8 mouse cellular contexts compared by ENCODE assay signal in genomic region chr17:78201221-78202058, GRCm38 (mm10). TPM values are rescaled to one million over a fixed set of nuclear protein-coding genes. Genes with fewer than 3 reads are reported as not detected.
DNase-seq lines count a peak whose midpoint lies in the region; ATAC-seq and TF ChIP-seq lines count a peak whose summit lies in the region.

No protein-coding gene starts in this region.

- peak; percentile 41 to 42 for DNase-seq in gastrocnemius, adult 8-10 months (ENCODE audit: low spot score in 2 of 2)
- DNase-seq in gastrocnemius, adult 18-20 months (ENCODE audit: low spot score): no peak
- DNase-seq in cerebellum, adult 9-10 months: peak; percentile 59
- DNase-seq in kidney, postnatal 0 days (ENCODE audit: low spot score): no peak
- peak; percentile 93 for DNase-seq in midbrain, embryonic 11.5 days (ENCODE audit: low spot score, missing footprints)
- peak; percentile 20 to 36 for DNase-seq in thymus, adult 18-20 months

- H3K27ac ChIP-seq in heart, embryonic 11.5 days (ENCODE audit: low read depth, low read length): no peak overlapping the region
- peak overlapping the region; percentile 93; the same call in 1 of the 2 replicates for H3K27ac ChIP-seq in kidney, postnatal 0 days
- no peak overlapping the region for H3K27ac ChIP-seq in midbrain, embryonic 11.5 days (ENCODE audit: low read depth, low read length)

- peak overlapping the region; percentile 96 for H3K4me2 ChIP-seq in heart, embryonic 11.5 days
- peak overlapping the region; percentile 99 for H3K4me2 ChIP-seq in kidney, postnatal 0 days (ENCODE audit: low read length)
- H3K4me2 ChIP-seq in midbrain, embryonic 11.5 days: peak overlapping the region; percentile 92

- no peak for TF ChIP-seq CTCF in kidney, postnatal 0 days (IDR thresholded peaks at IDR 0.05; ENCODE audit: low read depth)

- H3K9ac ChIP-seq in heart, embryonic 11.5 days (ENCODE audit: low read depth, low read length): peak overlapping the region; percentile 77
- H3K9ac ChIP-seq in kidney, postnatal 0 days (ENCODE audit: low read depth, low read length): peak overlapping the region; percentile 84
- peak overlapping the region; percentile 91 for H3K9ac ChIP-seq in midbrain, embryonic 11.5 days (ENCODE audit: low read length)

- H3K4me1 ChIP-seq in heart, embryonic 11.5 days (ENCODE audit: control insufficient read depth, insufficient read depth, low read length): no peaks in the 10 kb centered on the region
- H3K4me1 ChIP-seq in kidney, postnatal 0 days (replicated peaks; ENCODE audit: insufficient read depth, low read length): peaks cover 24% of the 10 kb centered on the region
- H3K4me1 ChIP-seq in midbrain, embryonic 11.5 days (ENCODE audit: control insufficient read depth, insufficient read depth, low read length): peaks cover 13% of the 10 kb centered on the region

- H3K9me3 ChIP-seq in heart, embryonic 11.5 days (replicated peaks; ENCODE audit: control insufficient read depth, low read length): no peaks in the 10 kb centered on the region
- H3K9me3 ChIP-seq in kidney, postnatal 0 days (replicated peaks; ENCODE audit: low read length): no peaks in the 10 kb centered on the region
- no peaks in the 10 kb centered on the region for H3K9me3 ChIP-seq in midbrain, embryonic 11.5 days (ENCODE audit: control insufficient read depth, low read length)

- no peaks in the 10 kb centered on the region for H3K36me3 ChIP-seq in heart, embryonic 11.5 days (ENCODE audit: control insufficient read depth, insufficient read depth, low read length)
- no peaks in the 10 kb centered on the region for H3K36me3 ChIP-seq in kidney, postnatal 0 days (ENCODE audit: insufficient read depth, low read length)
- no peaks in the 10 kb centered on the region for H3K36me3 ChIP-seq in midbrain, embryonic 11.5 days (ENCODE audit: control insufficient read depth, insufficient read depth, low read length)

- under 1% methylated on average over 39 of the region's 39 CpGs for WGBS in heart, embryonic 11.5 days (ENCODE audit: insufficient replicate concordance)
- 1% methylated on average over 39 of the region's 39 CpGs for WGBS in kidney, postnatal 0 days
- WGBS in midbrain, embryonic 11.5 days: under 1% methylated on average over 39 of the region's 39 CpGs

- peak overlapping the region; percentile 77 for H3K4me3 ChIP-seq in heart, embryonic 11.5 days (ENCODE audit: low read depth, low read length)
- peak overlapping the region; percentile 94 for H3K4me3 ChIP-seq in kidney, postnatal 0 days (replicated peaks; ENCODE audit: low read depth, low read length)
- peak overlapping the region; percentile 85 for H3K4me3 ChIP-seq in midbrain, embryonic 11.5 days (ENCODE audit: low read depth, low read length)

- H3K27me3 ChIP-seq in heart, embryonic 11.5 days (ENCODE audit: control insufficient read depth, insufficient read depth, low read length): peaks cover 23% of the 10 kb centered on the region
- H3K27me3 ChIP-seq in kidney, postnatal 0 days (ENCODE audit: insufficient read depth, low read length): no peaks in the 10 kb centered on the region
- no peaks in the 10 kb centered on the region; the same call in 1 of the 2 replicates for H3K27me3 ChIP-seq in midbrain, embryonic 11.5 days (ENCODE audit: control insufficient read depth, insufficient read depth, low read length)

- ATAC-seq in CD4-positive, CD25-positive, alpha-beta regulatory T cell, adult 4 months: peak; percentile 26
- ATAC-seq in heart, embryonic 11.5 days (replicated peaks; ENCODE audit: insufficient number of reproducible peaks, low FRiP score, low TSS enrichment): peak; percentile 66; the same call in 1 of the 2 replicates
- peak; percentile 52 for ATAC-seq in kidney, postnatal 0 days (replicated peaks; ENCODE audit: low FRiP score, low read depth)
- ATAC-seq in midbrain, embryonic 11.5 days (ENCODE audit: low FRiP score): peak; percentile 34

RNA-seq across cellular contexts. Expression of gene Crim1, which starts 1.4 kb away (rescaled TPM):
- total RNA-seq in gastrocnemius, adult 8-10 months (2022): 10 to 100 TPM; 57.1 to 90.0 (median 73.6) TPM
- 10 to 100 TPM; 53.6 to 74.0 TPM for total RNA-seq in gastrocnemius, adult 18-20 months (2021)
- 1 to 10 TPM; 7.5 to 7.7 TPM for polyA plus RNA-seq in CD4-positive, CD25-positive, alpha-beta regulatory T cell, adult 4 months (2017; shearing (Covaris generic))
- 2.1 and 2.9 TPM in 2 replicates for polyA plus RNA-seq in heart, embryonic 11.5 days (2014; fragmentation: Nextera tagmentation; extraction: Ambion mirVana)
- 8.4 TPM in 2 replicates for polyA plus RNA-seq in kidney, postnatal 0 days (2015; fragmentation: Nextera tagmentation; extraction: Ambion mirVana)
- polyA plus RNA-seq in midbrain, embryonic 11.5 days (2014; fragmentation: Nextera tagmentation; extraction: Ambion mirVana): 4.4 and 5.1 TPM in 2 replicates

Comparison
In these comparisons a context has a peak if more than half of its experiments do, and no peak if none do; other contexts are left out.
1. DNase-seq: peak in gastrocnemius, adult 8-10 months (2 of 2), cerebellum, adult 9-10 months (single experiment), midbrain, embryonic 11.5 days (single experiment) and thymus, adult 18-20 months (2 of 2); none in gastrocnemius, adult 18-20 months (single experiment) and kidney, postnatal 0 days (single experiment).
2. Peak in every context shown above with its lines, with median percentiles within 50 percentile points of each other: ATAC-seq, H3K4me2 ChIP-seq, H3K4me3 ChIP-seq and H3K9ac ChIP-seq.